Mouse (Mus musculus) thymus, postnatal 14 days (tissue): ENCODE measurements at regions not wholly inside any gene's neighbourhood (a gene's known extent, or its start where the extent isn't known, plus 50 kb on each side); places are given as distances from the start of the nearest gene placed in this dataset.
"Not testable (repeated sequence)": the region's sequence is repeated elsewhere in the genome, so short reads cannot be mapped to it uniquely, and the experiment has no call there.

Experiments
- DNase-seq: peaks from one replicate; pipeline ENCODE4 v3.0.0; 2021

GRCm38 (mm10) chr14:66584699-66585098 lies 575.7 kb upstream of the Gulo start:
- no peak for DNase-seq

GRCm38 (mm10) chr14:66579904-66580492 lies 571.0 kb upstream of the Gulo start:
- no peak for DNase-seq

GRCm38 (mm10) chr14:66566600-66566999 lies 557.6 kb upstream of the Gulo start:
- no peak for DNase-seq

GRCm38 (mm10) chr14:66562744-66563143 lies 553.7 kb upstream of the Gulo start:
- DNase-seq = no peak

- no peak for DNase-seq
Observed at GRCm38 (mm10) chr14:66561715-66562114, 552.7 kb upstream of the Gulo start.

GRCm38 (mm10) chr14:66561042-66561590 lies 552.1 kb upstream of the Gulo start:
- DNase-seq = no peak

GRCm38 (mm10) chr14:66558393-66558792 lies 549.4 kb upstream of the Gulo start:
- DNase-seq = no peak

GRCm38 (mm10) chr14:66557631-66558030 lies 548.6 kb upstream of the Gulo start:
- no peak for DNase-seq

- no peak for DNase-seq
Observed at GRCm38 (mm10) chr14:66538498-66538897, 529.5 kb upstream of the Gulo start.

- no peak for DNase-seq
Observed at GRCm38 (mm10) chr14:66534671-66535070, 525.7 kb upstream of the Gulo start.

- DNase-seq = no peak
Observed at GRCm38 (mm10) chr14:66528135-66528534, 519.1 kb upstream of the Gulo start.

- no peak for DNase-seq
Observed at GRCm38 (mm10) chr14:66527061-66527460, 518.1 kb upstream of the Gulo start.

- no peak for DNase-seq
Observed at GRCm38 (mm10) chr14:66522856-66523400, 513.9 kb upstream of the Gulo start.

GRCm38 (mm10) chr14:66521836-66522629 lies 513.0 kb upstream of the Gulo start:
- no peak for DNase-seq

- DNase-seq = no peak
Observed at GRCm38 (mm10) chr14:66516770-66517169, 507.8 kb upstream of the Gulo start.

GRCm38 (mm10) chr14:66510750-66511149 lies 501.7 kb upstream of the Gulo start:
- DNase-seq = no peak

- no peak for DNase-seq
Observed at GRCm38 (mm10) chr14:66510218-66510617, 501.2 kb upstream of the Gulo start.

GRCm38 (mm10) chr14:66509706-66510105 lies 500.7 kb upstream of the Gulo start:
- no peak for DNase-seq

- no peak for DNase-seq
Observed at GRCm38 (mm10) chr14:66501995-66502394, 493.0 kb upstream of the Gulo start.

- DNase-seq = peak; percentile 5
Observed at GRCm38 (mm10) chr14:66499896-66500295, 490.9 kb upstream of the Gulo start.

- no peak for DNase-seq
Observed at GRCm38 (mm10) chr14:66495146-66495545, 486.1 kb upstream of the Gulo start.

GRCm38 (mm10) chr14:66494518-66494923 lies 485.5 kb upstream of the Gulo start:
- DNase-seq = no peak

- no peak for DNase-seq
Observed at GRCm38 (mm10) chr14:66493691-66494121, 484.7 kb upstream of the Gulo start.

- DNase-seq = not testable (repeated sequence)
Observed at GRCm38 (mm10) chr14:66484751-66485150, 475.7 kb upstream of the Gulo start.
